Mouse (Mus musculus) ES-Bruce4 (cell line): ENCODE measurements around the gene Trim58. TPM values are rescaled to one million over a fixed set of nuclear protein-coding genes. Genes with fewer than 3 reads are reported as not detected.
A peak's percentile ranks its signal among the peaks of the same experiment; 100 is the strongest.

Experiments used
- H3K27ac ChIP-seq: 2 replicates; pipeline ENCODE4 v1.5.1; 2012; ENCODE audit warnings: low read length, inconsistent platforms; ENCODE audit not compliant: insufficient read depth
- H3K27me3 ChIP-seq: 2 replicates; pipeline ENCODE4 v1.6.1; 2012; ENCODE audit warnings: mild to moderate bottlenecking, low read length, inconsistent platforms; ENCODE audit not compliant: control insufficient read depth, poor library complexity, insufficient read depth, severe bottlenecking
- H3K36me3 ChIP-seq: 2 replicates; pipeline ENCODE4 v1.6.1; 2012; ENCODE audit warnings: inconsistent platforms, mild to moderate bottlenecking, low read length, moderate library complexity; ENCODE audit not compliant: control insufficient read depth, poor library complexity, insufficient read depth, severe bottlenecking
- H3K4me1 ChIP-seq: one replicate; pipeline ENCODE4 v1.8.1; 2011; ENCODE audit warnings: low read length; ENCODE audit not compliant: control insufficient read depth, insufficient read depth
- H3K4me3 ChIP-seq: 2 replicates; pipeline ENCODE4 v1.5.1; 2011; ENCODE audit warnings: low read depth, mild to moderate bottlenecking, low read length
- H3K9ac ChIP-seq: 2 replicates; pipeline ENCODE4 v1.6.1; 2012; ENCODE audit warnings: low read depth, mild to moderate bottlenecking, inconsistent platforms; ENCODE audit not compliant: poor library complexity, severe bottlenecking
- H3K9me3 ChIP-seq: replicated peaks from 2 replicates; pipeline ENCODE4 v1.6.1; 2012; ENCODE audit warnings: mild to moderate bottlenecking, low read length, inconsistent platforms; ENCODE audit not compliant: control insufficient read depth, poor library complexity, insufficient read depth, severe bottlenecking
- CTCF ChIP-seq: IDR thresholded peaks from one replicate; pipeline ENCODE4 v1.8.1; 2011; ENCODE audit warnings: low read depth, low read length
- EP300 ChIP-seq: IDR thresholded peaks from 2 replicates; pipeline ENCODE4 v1.6.1; 2011; ENCODE audit warnings: low read depth, low read length; ENCODE audit not compliant: insufficient read depth
- POLR2A ChIP-seq: IDR thresholded peaks from one replicate; pipeline ENCODE4 v1.8.1; 2011; ENCODE audit warnings: low read length; ENCODE audit not compliant: insufficient read depth
- polyA plus RNA-seq: library from polyadenylated mRNA; stranded (reverse); fragments of >200 nt; gene quantifications from 2 replicates; pipeline ENCODE4 v1.2.4, GENCODE M21; 2011; ENCODE audit warnings: low read depth; ENCODE audit not compliant: missing spikeins, insufficient read depth, insufficient read length

Trim58 gene
- polyA plus RNA-seq, 1 experiment: not detected

DNA sequence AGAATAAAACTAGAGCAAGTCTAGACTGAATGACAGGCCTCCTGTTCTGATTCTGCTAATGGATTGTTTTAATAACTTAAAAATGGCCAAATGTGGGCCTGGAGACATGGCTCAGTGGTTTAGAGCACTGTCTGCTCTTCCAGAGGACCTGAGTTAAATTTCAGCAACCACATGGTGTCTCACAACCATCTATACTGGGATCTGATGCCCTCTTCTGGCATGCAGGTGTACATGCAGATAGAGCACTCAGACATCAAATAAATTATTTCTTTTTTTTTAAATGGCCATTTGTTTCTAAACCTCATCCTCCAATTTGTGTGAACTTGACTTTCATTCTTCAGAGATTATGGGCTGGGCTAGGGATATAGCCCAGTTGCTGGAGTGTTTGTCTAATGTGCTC, 29.0 kb downstream of the Trim58 start:
- no peak overlapping the region for H3K27ac ChIP-seq
- no peak for TF ChIP-seq CTCF
- no peak for TF ChIP-seq POLR2A
- TF ChIP-seq EP300: no peak
- H3K9me3 ChIP-seq: no peaks in the 10 kb centered on the region
- H3K27me3 ChIP-seq: no peaks in the 10 kb centered on the region
- no peak overlapping the region for H3K4me3 ChIP-seq
- no peak overlapping the region for H3K9ac ChIP-seq
- no peaks in the 10 kb centered on the region for H3K4me1 ChIP-seq
- no peaks in the 10 kb centered on the region for H3K36me3 ChIP-seq

- H3K4me3 ChIP-seq: no peak overlapping the region
- H3K9ac ChIP-seq: no peak overlapping the region
- no peaks in the 10 kb centered on the region for H3K9me3 ChIP-seq
- H3K27me3 ChIP-seq: no peaks in the 10 kb centered on the region
- peak; percentile 13 for TF ChIP-seq CTCF
- TF ChIP-seq POLR2A: no peak
- no peaks in the 10 kb centered on the region for H3K36me3 ChIP-seq
- H3K27ac ChIP-seq: no peak overlapping the region
- H3K4me1 ChIP-seq: no peaks in the 10 kb centered on the region
Observed at GRCm38 (mm10) chr11:58671825-58672224, 31.6 kb downstream of the Trim58 start.

DNA sequence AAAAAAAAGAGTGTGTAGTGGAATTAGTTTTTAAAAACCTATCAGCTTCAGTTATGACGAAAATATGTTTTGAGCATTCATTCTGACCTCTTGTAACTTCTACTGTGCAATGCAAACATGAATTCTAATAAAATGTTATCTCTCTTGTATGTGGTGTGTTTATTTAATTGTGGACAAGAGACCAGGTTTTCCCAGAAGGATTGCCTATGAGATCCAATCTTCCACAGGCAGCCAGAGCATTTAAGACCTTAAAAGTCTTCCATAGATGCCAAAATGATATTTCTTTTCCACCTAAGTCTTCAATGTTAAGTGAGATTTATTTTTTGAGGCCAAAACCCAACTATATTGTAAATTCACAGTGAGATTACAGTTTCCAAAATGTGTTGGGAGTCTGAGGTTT, 40.5 kb downstream of the Trim58 start, which contains the start of gene Olfr320:
TSS of gene Olfr320 (plus strand) at position 301 of the 400 bp plus-strand sequence.
- Histone ChIP-seq H3K9me3 (no peaks in the 10 kb centered on the region), H3K36me3 (no peaks in the 10 kb centered on the region), H3K27me3 (no peaks in the 10 kb centered on the region; the same call in 1 of the 2 replicates), H3K27ac (no peak within 1 kb of the TSS), H3K4me3 (no peak within 1 kb of the TSS), H3K9ac (no peak within 1 kb of the TSS), H3K4me1 (no peaks in the 10 kb centered on the region)
- TF ChIP-seq EP300 (no peak), CTCF (no peak)

DNA sequence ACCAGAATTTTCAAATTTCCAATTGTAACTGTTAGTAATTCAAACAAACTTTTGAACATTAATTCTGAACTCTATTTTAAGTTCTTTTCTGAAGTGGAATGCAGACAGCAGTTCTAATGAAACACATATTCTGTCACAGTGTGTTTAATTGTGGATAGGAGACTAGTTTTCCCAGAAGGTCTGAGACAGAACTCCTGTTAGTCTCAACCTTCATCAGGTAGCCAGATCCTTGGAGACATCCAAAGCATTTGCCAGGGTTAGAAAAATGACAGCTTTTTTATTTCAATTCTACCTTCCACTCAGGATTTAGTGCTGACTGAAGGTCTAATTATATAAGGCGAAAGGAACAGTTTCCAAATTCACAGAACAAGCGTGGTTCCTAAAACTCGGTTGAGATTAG, 58.6 kb downstream of the Trim58 start, which contains the start of gene Olfr319:
TSS of gene Olfr319 (plus strand) at position 301 of the 400 bp plus-strand sequence.
- no peak within 1 kb of the TSS for H3K27ac ChIP-seq
- H3K27me3 ChIP-seq: no peaks in the 10 kb centered on the region
- no peaks in the 10 kb centered on the region for H3K4me1 ChIP-seq
- TF ChIP-seq EP300 (no peak), POLR2A (no peak), CTCF (no peak)
- no peaks in the 10 kb centered on the region for H3K36me3 ChIP-seq
- no peak within 1 kb of the TSS for H3K4me3 ChIP-seq
- no peak within 1 kb of the TSS for H3K9ac ChIP-seq
- H3K9me3 ChIP-seq: peaks cover 24% of the 10 kb centered on the region

Other genes starting within 250 kb of the Trim58 start
- not detected in 2 replicates for gene 1810065E05Rik, start 219.4 kb upstream of the Trim58 start, polyA plus RNA-seq
- not detected in 2 replicates for gene Gm12253, start 207.9 kb upstream of the Trim58 start, polyA plus RNA-seq
- gene Lypd9, start 187.5 kb upstream of the Trim58 start, polyA plus RNA-seq: not detected in 2 replicates
- gene Olfr30, start 178.2 kb upstream of the Trim58 start, polyA plus RNA-seq: not detected in 2 replicates
- not detected in 2 replicates for gene Olfr332, start 147.9 kb upstream of the Trim58 start, polyA plus RNA-seq
- not detected in 2 replicates for gene Olfr331, start 137.9 kb upstream of the Trim58 start, polyA plus RNA-seq
- not detected in 2 replicates for gene Olfr330, start 105.6 kb upstream of the Trim58 start, polyA plus RNA-seq
- gene Olfr329-ps, start 94.0 kb upstream of the Trim58 start, polyA plus RNA-seq: not detected in 2 replicates
- gene Olfr328, start 84.8 kb upstream of the Trim58 start, polyA plus RNA-seq: not detected in 2 replicates
- gene Olfr224, start 69.9 kb upstream of the Trim58 start, polyA plus RNA-seq: not detected in 2 replicates
- gene Olfr325, start 62.7 kb upstream of the Trim58 start, polyA plus RNA-seq: not detected in 2 replicates
- not detected in 2 replicates for gene Olfr324, start 45.4 kb upstream of the Trim58 start, polyA plus RNA-seq
- gene 2210407C18Rik, start 24.4 kb upstream of the Trim58 start, polyA plus RNA-seq: not detected in 2 replicates
- not detected in 2 replicates for gene Olfr323, start 10.0 kb upstream of the Trim58 start, polyA plus RNA-seq
- not detected in 2 replicates for gene Olfr322, start 18.3 kb downstream of the Trim58 start, polyA plus RNA-seq
- gene Olfr320, start 40.6 kb downstream of the Trim58 start, polyA plus RNA-seq: not detected in 2 replicates
- gene Olfr319, start 58.7 kb downstream of the Trim58 start, polyA plus RNA-seq: not detected in 2 replicates
- gene Olfr318, start 83.5 kb downstream of the Trim58 start, polyA plus RNA-seq: not detected in 2 replicates
- not detected in 2 replicates for gene Olfr317, start 98.7 kb downstream of the Trim58 start, polyA plus RNA-seq
- not detected in 2 replicates for gene Olfr316, start 112.3 kb downstream of the Trim58 start, polyA plus RNA-seq
- not detected in 2 replicates for gene Olfr315, start 132.7 kb downstream of the Trim58 start, polyA plus RNA-seq
- not detected in 2 replicates for gene Olfr314, start 142.5 kb downstream of the Trim58 start, polyA plus RNA-seq
- not detected in 2 replicates for gene Fam183b, start 161.5 kb downstream of the Trim58 start, polyA plus RNA-seq
- gene Olfr313, start 174.5 kb downstream of the Trim58 start, polyA plus RNA-seq: not detected in 2 replicates
- gene Olfr312, start 188.8 kb downstream of the Trim58 start, polyA plus RNA-seq: not detected in 2 replicates
- not detected in 2 replicates for gene Olfr311, start 198.8 kb downstream of the Trim58 start, polyA plus RNA-seq
- 3.2 and 5.2 TPM in 2 replicates for gene Gm12258, start 206.7 kb downstream of the Trim58 start, polyA plus RNA-seq
- 6.9 and 7.7 TPM in 2 replicates for gene 2810021J22Rik, start 226.8 kb downstream of the Trim58 start, polyA plus RNA-seq